Mouse (Mus musculus): ENCODE results near the gene Macf1. TPM values are rescaled to one million over a fixed set of nuclear protein-coding genes. Genes with fewer than 3 reads are reported as not detected.

Gene Macf1
- polyA plus RNA-seq, 1 experiment from 2014 or later = 71.0 TPM

DNA sequence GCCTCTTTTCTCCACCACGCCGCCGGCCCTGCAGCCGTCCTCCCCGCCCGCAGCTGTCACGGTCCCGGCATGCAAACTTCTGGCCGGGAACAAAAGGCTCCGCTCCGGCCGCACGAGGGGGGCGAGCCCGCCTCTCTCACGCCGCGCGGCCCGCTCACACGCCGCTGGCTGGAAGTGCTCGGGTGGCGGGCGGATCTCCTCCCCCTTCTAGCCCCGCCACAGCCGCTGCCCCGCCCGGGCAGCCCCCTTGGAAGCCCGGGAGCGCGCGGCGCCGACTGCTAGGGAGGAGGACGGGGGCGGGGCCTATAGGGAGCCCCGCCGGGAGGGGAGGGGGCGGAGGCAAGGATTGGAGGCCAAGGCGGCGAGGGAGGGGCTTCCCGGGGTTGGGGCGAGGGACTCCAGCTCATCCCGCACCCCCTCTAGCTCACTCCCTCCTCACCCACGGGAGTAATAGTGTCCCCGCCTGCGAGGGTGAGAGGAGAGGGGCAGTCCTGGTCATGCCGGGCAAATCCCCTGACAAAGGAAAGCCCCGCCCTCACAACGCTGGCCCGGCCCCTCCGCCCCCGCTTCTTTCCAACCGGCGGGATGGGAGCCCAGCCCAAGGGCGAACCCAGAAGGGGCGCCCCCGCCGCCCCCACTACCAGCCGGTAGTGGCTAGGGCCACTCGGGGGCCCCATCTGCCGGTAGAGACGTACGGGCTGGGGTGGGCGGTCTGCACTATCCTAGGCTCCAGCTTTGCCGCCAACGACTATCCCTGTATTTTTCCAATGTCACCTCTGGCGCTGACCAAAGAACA lies 272.2 kb downstream of the Macf1 start:
- DNase-seq (ENCODE audit: low spot score) (peak; percentile 97), ATAC-seq (ENCODE audit: insufficient number of reproducible peaks, low FRiP score, low TSS enrichment, low read depth) (peak; percentile 95)
- Histone ChIP-seq H3K9ac (ENCODE audit: low read length) (peak overlapping the region; percentile 85), H3K27me3 (ENCODE audit: control insufficient read depth, insufficient read depth, low read length) (no peaks in the 10 kb centered on the region), H3K4me1 (ENCODE audit: control insufficient read depth, insufficient read depth, low read length) (peaks cover 35% of the 10 kb centered on the region), H3K36me3 (ENCODE audit: control insufficient read depth, insufficient read depth, low read length) (peaks cover 12% of the 10 kb centered on the region), H3K27ac (replicated peaks; ENCODE audit: low read depth, low read length) (peak overlapping the region; percentile 96), H3K4me3 (ENCODE audit: low read depth, low read length) (peak overlapping the region; percentile 74), H3K4me2 (ENCODE audit: low read depth, severe bottlenecking) (peak overlapping the region; percentile 90), H3K9me3 (ENCODE audit: control insufficient read depth, low read length) (no peaks in the 10 kb centered on the region)
- WGBS = under 1% methylated on average over 61 of the region's 69 CpGs

DNA sequence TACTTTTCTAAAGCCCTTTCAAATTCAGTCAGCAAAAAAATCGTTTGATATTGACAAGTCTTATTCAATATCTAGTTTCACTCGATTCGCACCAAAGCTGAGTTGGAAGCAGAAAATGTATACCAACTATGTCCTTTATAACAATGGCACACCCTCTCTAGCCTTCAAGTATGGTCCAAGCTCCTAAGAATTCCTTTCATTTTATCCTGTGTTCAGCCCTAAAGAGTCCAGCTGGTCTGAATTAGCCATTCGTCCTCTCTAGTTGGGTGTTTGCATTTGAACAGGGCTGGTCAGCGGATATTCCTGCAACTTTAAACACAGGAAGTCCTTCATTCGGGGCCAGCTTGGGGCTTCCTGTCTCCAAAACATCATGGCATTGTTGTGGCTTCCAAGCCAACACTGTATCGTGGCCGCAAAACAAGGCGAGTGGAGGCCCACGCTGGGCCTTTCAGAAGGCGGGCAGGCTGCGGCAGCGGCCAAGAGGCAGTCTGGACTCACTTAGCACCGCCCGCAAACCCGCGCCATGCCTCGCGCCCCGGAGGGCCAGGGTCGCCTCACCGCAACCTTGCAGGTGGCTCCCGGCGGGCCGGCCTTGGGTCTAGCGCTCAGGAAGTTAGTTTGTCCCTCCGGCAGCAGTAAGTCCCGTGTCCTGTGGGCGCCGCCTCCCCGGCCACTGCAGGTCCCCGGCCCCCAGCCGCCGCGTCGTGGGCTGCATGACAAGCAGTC lies 273.0 kb downstream of the Macf1 start:
- H3K9ac ChIP-seq (ENCODE audit: low read length) = peak overlapping the region; percentile 82
- peak; percentile 58 for ATAC-seq (ENCODE audit: insufficient number of reproducible peaks, low FRiP score, low TSS enrichment, low read depth)
- no peak for DNase-seq (ENCODE audit: low spot score)

DNA sequence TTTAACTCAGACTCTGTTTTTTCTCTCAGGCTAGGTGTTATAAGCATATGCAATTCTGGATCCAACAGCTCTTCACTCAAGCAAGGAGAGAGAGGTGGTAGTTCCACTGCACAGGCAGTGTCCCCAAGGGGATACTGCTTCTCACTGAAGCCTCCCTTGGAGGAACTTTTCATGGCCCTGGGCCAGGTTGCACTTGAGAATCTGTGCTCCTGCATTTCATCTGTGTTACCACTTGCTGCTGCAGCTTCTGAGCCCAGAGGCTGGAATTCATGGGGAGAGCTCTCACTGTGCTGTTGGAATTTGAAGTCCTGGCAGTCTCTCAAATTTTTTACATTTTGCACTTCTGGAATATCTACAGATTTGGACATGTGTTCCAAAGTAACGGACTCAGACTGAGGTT lies 274.4 kb downstream of the Macf1 start:
- ATAC-seq (ENCODE audit: insufficient number of reproducible peaks, low FRiP score, low TSS enrichment, low read depth) (no peak), DNase-seq (ENCODE audit: low spot score) (no peak)
- Histone ChIP-seq H3K4me1 (ENCODE audit: control insufficient read depth, insufficient read depth, low read length) (peaks cover 46% of the 10 kb centered on the region), H3K27ac (replicated peaks; ENCODE audit: low read depth, low read length) (no peak overlapping the region), H3K4me2 (ENCODE audit: low read depth, severe bottlenecking) (no peak overlapping the region), H3K27me3 (ENCODE audit: control insufficient read depth, insufficient read depth, low read length) (no peaks in the 10 kb centered on the region), H3K4me3 (ENCODE audit: low read depth, low read length) (no peak overlapping the region), H3K9ac (ENCODE audit: low read length) (no peak overlapping the region), H3K9me3 (ENCODE audit: control insufficient read depth, low read length) (no peaks in the 10 kb centered on the region), H3K36me3 (ENCODE audit: control insufficient read depth, insufficient read depth, low read length) (peaks cover 12% of the 10 kb centered on the region)
- 91% methylated on average over 1 of the region's 1 CpGs for WGBS

More for the DNA sequence above, 273.0 kb downstream of the Macf1 start:
- H3K36me3 ChIP-seq (ENCODE audit: control insufficient read depth, insufficient read depth, low read length) = peaks cover 12% of the 10 kb centered on the region
- no peaks in the 10 kb centered on the region for H3K9me3 ChIP-seq (ENCODE audit: control insufficient read depth, low read length)
- peak overlapping the region; percentile 96 for H3K27ac ChIP-seq (replicated peaks; ENCODE audit: low read depth, low read length)
- peaks cover 40% of the 10 kb centered on the region for H3K4me1 ChIP-seq (ENCODE audit: control insufficient read depth, insufficient read depth, low read length)
- peak overlapping the region; percentile 90 for H3K4me2 ChIP-seq (ENCODE audit: low read depth, severe bottlenecking)
- peak overlapping the region; percentile 74 for H3K4me3 ChIP-seq (ENCODE audit: low read depth, low read length)
- WGBS = 4% methylated on average over 36 of the region's 36 CpGs
- no peaks in the 10 kb centered on the region for H3K27me3 ChIP-seq (ENCODE audit: control insufficient read depth, insufficient read depth, low read length)

DNA sequence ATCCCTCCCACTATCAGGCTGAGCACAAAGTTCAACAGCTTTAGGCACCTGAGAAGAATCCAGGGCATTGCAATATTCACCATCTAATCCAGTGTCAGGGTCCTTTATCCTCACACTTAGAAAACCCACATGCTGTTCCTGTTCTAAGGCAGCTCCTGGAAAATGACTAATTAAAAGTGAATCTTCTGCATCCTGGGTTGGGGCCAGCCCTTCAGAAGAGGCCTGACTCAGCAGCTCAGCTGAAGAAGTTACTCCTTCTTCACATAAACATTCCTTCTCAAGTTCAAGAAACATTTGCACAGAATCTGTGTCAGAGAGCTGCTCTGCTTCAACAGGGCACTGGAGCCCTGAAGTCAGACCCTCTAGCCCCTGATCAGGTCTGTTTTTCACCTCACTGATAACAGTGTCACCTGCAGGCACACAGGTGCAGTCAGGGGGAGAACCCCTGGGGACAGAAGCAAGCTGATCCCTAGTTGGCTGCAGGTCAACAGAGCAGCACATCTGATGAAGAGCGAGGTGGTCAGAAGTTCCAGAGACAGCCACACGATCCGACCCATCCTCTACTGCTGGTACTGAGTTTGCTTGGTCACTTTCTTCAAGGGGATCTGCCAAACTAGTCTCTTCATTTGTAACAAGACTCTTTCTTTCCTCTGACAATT lies 275.0 kb downstream of the Macf1 start:
- Histone ChIP-seq H3K9ac (ENCODE audit: low read length) (no peak overlapping the region), H3K27me3 (ENCODE audit: control insufficient read depth, insufficient read depth, low read length) (no peaks in the 10 kb centered on the region), H3K4me2 (ENCODE audit: low read depth, severe bottlenecking) (no peak overlapping the region; the same call in 1 of the 2 replicates), H3K9me3 (ENCODE audit: control insufficient read depth, low read length) (no peaks in the 10 kb centered on the region), H3K4me3 (ENCODE audit: low read depth, low read length) (no peak overlapping the region), H3K27ac (replicated peaks; ENCODE audit: low read depth, low read length) (no peak overlapping the region), H3K36me3 (ENCODE audit: control insufficient read depth, insufficient read depth, low read length) (peaks cover 12% of the 10 kb centered on the region), H3K4me1 (ENCODE audit: control insufficient read depth, insufficient read depth, low read length) (peaks cover 47% of the 10 kb centered on the region)
- DNase-seq (ENCODE audit: low spot score) (no peak), ATAC-seq (ENCODE audit: insufficient number of reproducible peaks, low FRiP score, low TSS enrichment, low read depth) (no peak)
- WGBS = 89% methylated on average over 3 of the region's 3 CpGs

DNA sequence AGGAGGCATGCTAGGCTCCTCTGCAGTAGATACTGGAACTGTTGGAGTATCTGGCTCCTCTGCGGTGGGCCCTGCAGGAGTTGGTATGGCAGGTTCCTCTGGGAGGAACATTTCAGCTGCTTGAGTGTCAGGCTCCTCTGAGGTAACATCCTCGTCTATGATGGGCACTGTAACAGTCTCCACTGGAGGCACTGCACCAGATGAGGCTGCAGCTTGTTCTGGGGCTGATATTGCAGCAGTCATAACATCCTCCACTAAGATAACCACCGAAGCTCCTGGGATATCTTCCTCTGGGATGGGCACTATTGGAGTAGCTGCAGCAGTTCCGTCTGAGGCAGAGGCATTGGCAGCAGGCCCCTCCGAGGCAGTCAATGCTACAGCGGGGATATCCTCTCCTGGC lies 276.4 kb downstream of the Macf1 start:
- WGBS = 81% methylated on average over 6 of the region's 6 CpGs
- ATAC-seq (ENCODE audit: insufficient number of reproducible peaks, low FRiP score, low TSS enrichment, low read depth) (no peak), DNase-seq (ENCODE audit: low spot score) (no peak)
- H3K4me1 ChIP-seq (ENCODE audit: control insufficient read depth, insufficient read depth, low read length) = peaks cover 45% of the 10 kb centered on the region
- H3K9me3 ChIP-seq (ENCODE audit: control insufficient read depth, low read length) = no peaks in the 10 kb centered on the region
- 0 out of 2 replicates have a peak overlapping the region, but pooled peaks have one; percentile 0 for H3K4me3 ChIP-seq (ENCODE audit: low read depth, low read length)
- H3K27ac ChIP-seq (replicated peaks; ENCODE audit: low read depth, low read length) = no peak overlapping the region
- H3K9ac ChIP-seq (ENCODE audit: low read length) = no peak overlapping the region
- peak overlapping the region; percentile 15 for H3K4me2 ChIP-seq (ENCODE audit: low read depth, severe bottlenecking)
- peaks cover 12% of the 10 kb centered on the region for H3K36me3 ChIP-seq (ENCODE audit: control insufficient read depth, insufficient read depth, low read length)
- no peaks in the 10 kb centered on the region for H3K27me3 ChIP-seq (ENCODE audit: control insufficient read depth, insufficient read depth, low read length)

DNA sequence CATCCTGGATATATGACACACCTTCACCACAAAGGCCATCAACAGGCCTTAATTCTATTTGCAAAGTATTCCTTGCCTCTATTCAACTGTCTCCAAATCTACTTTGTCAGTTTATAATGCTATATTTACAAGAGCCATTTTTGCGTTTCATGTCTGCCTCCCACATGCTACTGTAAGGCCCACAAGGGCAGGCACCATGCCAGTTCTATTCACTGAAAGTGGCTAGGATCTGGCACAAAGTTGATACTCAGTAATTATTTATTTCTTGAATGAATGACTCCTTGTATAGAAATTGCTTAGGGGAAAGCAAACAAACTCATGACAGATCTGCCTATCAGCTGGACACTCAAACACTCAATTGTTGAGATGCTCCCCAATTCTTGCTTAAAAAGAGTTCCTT lies 280.1 kb downstream of the Macf1 start:
- no peak for ATAC-seq (ENCODE audit: insufficient number of reproducible peaks, low FRiP score, low TSS enrichment, low read depth)
- Histone ChIP-seq H3K27me3 (ENCODE audit: control insufficient read depth, insufficient read depth, low read length) (no peaks in the 10 kb centered on the region), H3K27ac (replicated peaks; ENCODE audit: low read depth, low read length) (no peak overlapping the region), H3K4me3 (ENCODE audit: low read depth, low read length) (no peak overlapping the region), H3K9ac (ENCODE audit: low read length) (no peak overlapping the region), H3K4me1 (ENCODE audit: control insufficient read depth, insufficient read depth, low read length) (peaks cover 32% of the 10 kb centered on the region), H3K9me3 (ENCODE audit: control insufficient read depth, low read length) (no peaks in the 10 kb centered on the region), H3K36me3 (ENCODE audit: control insufficient read depth, insufficient read depth, low read length) (peaks cover 11% of the 10 kb centered on the region), H3K4me2 (ENCODE audit: low read depth, severe bottlenecking) (no peak overlapping the region)
- no peak for DNase-seq (ENCODE audit: low spot score)
- 94% methylated on average over 1 of the region's 1 CpGs for WGBS

DNA sequence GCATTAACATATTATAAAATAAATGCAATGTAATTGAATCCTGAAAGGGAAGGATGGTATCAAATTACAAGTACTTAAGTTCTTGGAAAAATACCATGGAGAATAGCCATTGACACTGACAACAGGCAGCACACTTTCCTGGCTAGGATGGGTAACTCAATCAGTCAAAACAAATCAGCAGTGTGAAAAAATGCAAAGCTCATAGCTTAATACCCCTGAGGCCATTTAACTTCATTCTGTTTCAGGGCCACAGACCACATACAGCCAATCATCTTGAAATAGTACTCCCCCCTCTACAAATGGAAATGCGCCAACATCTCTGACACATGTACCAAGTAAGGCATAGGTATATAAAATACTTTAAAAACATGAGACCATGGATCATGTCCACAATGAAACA lies 281.9 kb downstream of the Macf1 start:
- Histone ChIP-seq H3K36me3 (ENCODE audit: control insufficient read depth, insufficient read depth, low read length) (peaks cover 3% of the 10 kb centered on the region), H3K4me2 (ENCODE audit: low read depth, severe bottlenecking) (no peak overlapping the region), H3K9ac (ENCODE audit: low read length) (no peak overlapping the region), H3K27me3 (ENCODE audit: control insufficient read depth, insufficient read depth, low read length) (no peaks in the 10 kb centered on the region), H3K4me1 (ENCODE audit: control insufficient read depth, insufficient read depth, low read length) (peaks cover 14% of the 10 kb centered on the region), H3K27ac (replicated peaks; ENCODE audit: low read depth, low read length) (no peak overlapping the region), H3K4me3 (ENCODE audit: low read depth, low read length) (no peak overlapping the region), H3K9me3 (ENCODE audit: control insufficient read depth, low read length) (no peaks in the 10 kb centered on the region)
- DNase-seq (ENCODE audit: low spot score) = no peak
- WGBS = 84% methylated on average over 1 of the region's 1 CpGs
- no peak for ATAC-seq (ENCODE audit: insufficient number of reproducible peaks, low FRiP score, low TSS enrichment, low read depth)

DNA sequence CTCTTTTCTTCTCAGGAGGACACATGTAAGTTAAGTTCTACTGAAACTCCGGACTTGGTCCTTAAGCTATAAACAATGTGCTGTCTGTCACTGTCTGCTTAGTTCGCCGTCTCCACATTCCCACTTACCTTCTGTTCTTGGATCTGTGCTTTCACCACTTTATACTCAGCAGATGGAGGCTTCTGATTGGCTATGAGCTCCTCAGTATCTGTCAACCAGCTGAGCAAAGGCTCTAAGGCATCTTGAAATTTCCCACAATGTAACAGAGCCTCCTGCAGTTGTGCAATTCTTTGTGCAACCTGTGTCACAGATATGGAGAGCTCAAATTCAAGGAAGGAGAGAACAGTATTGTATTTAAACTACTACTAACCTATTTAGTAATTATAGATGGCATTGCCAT lies 282.9 kb downstream of the Macf1 start:
- ATAC-seq (ENCODE audit: insufficient number of reproducible peaks, low FRiP score, low TSS enrichment, low read depth) = no peak
- peaks cover 7% of the 10 kb centered on the region for H3K36me3 ChIP-seq (ENCODE audit: control insufficient read depth, insufficient read depth, low read length)
- WGBS = 87% methylated on average over 3 of the region's 3 CpGs
- H3K9me3 ChIP-seq (ENCODE audit: control insufficient read depth, low read length) = no peaks in the 10 kb centered on the region
- no peak overlapping the region for H3K9ac ChIP-seq (ENCODE audit: low read length)
- H3K4me3 ChIP-seq (ENCODE audit: low read depth, low read length) = no peak overlapping the region
- no peak overlapping the region for H3K27ac ChIP-seq (replicated peaks; ENCODE audit: low read depth, low read length)
- DNase-seq (ENCODE audit: low spot score) = no peak
- H3K27me3 ChIP-seq (ENCODE audit: control insufficient read depth, insufficient read depth, low read length) = no peaks in the 10 kb centered on the region
- no peak overlapping the region for H3K4me2 ChIP-seq (ENCODE audit: low read depth, severe bottlenecking)
- peaks cover 7% of the 10 kb centered on the region; the same call in 1 of the 2 replicates for H3K4me1 ChIP-seq (ENCODE audit: control insufficient read depth, insufficient read depth, low read length)
